Mouse (Mus musculus) embryonic facial prominence, embryonic 12.5 days (tissue): ENCODE results near the gene Iqgap3. TPM values are rescaled to one million over a fixed set of nuclear protein-coding genes. Genes with fewer than 3 reads are reported as not detected.
A peak's percentile ranks its signal among the peaks of the same experiment; 100 is the strongest.

Experiments used
- ATAC-seq: fragments of 200-750 bp; cut with Nextera tagmentation; 2 replicates; pipeline ENCODE4 v1.8.0; 2017; ENCODE audit not compliant: insufficient number of reproducible peaks, insufficient read depth, low FRiP score, low TSS enrichment
- H3K27ac ChIP-seq: fragments of 300-500 bp; sonication (generic); 2 replicates; pipeline ENCODE4 v1.5.1; 2016; ENCODE audit warnings: mild to moderate bottlenecking
- H3K27me3 ChIP-seq: fragments of 300-500 bp; sonication (generic); 2 replicates; pipeline ENCODE4 v1.6.1; 2016; ENCODE audit warnings: mild to moderate bottlenecking, moderate library complexity
- H3K36me3 ChIP-seq: fragments of 300-500 bp; sonication (generic); 2 replicates; pipeline ENCODE4 v1.6.1; 2016; ENCODE audit warnings: mild to moderate bottlenecking
- H3K4me1 ChIP-seq: fragments of 300-500 bp; sonication (generic); 2 replicates; pipeline ENCODE4 v1.6.1; 2016
- H3K4me2 ChIP-seq: fragments of 300-500 bp; sonication (generic); replicated peaks from 2 replicates; pipeline ENCODE4 v1.6.1; 2016; ENCODE audit warnings: mild to moderate bottlenecking, moderate library complexity
- H3K4me3 ChIP-seq: fragments of 300-500 bp; sonication (generic); 2 replicates; pipeline ENCODE4 v1.5.1; 2016; ENCODE audit warnings: mild to moderate bottlenecking
- H3K9ac ChIP-seq: fragments of 300-500 bp; sonication (generic); 2 replicates; pipeline ENCODE4 v1.6.1; 2016; ENCODE audit warnings: mild to moderate bottlenecking, moderate library complexity
- H3K9me3 ChIP-seq: fragments of 300-500 bp; sonication (generic); 2 replicates; pipeline ENCODE4 v1.6.1; 2016; ENCODE audit warnings: mild to moderate bottlenecking, moderate library complexity
- WGBS: fragments of 180-500 bp; shearing (Covaris S2); methylation state at CpG from one replicate; pipeline ENCODE4 v1.1.7; 2016; 5-methylcytosine and 5-hydroxymethylcytosine counted together
- polyA plus RNA-seq: library from polyadenylated mRNA; unstranded; fragments of >200 nt; fragmentation: Nextera tagmentation; extraction: Ambion mirVana; gene quantifications from 2 replicates; pipeline ENCODE4 v1.2.1, GENCODE M21; 2016

Iqgap3 gene
- polyA plus RNA-seq, result 24.4 and 25.8 TPM in 2 replicates

DNA sequence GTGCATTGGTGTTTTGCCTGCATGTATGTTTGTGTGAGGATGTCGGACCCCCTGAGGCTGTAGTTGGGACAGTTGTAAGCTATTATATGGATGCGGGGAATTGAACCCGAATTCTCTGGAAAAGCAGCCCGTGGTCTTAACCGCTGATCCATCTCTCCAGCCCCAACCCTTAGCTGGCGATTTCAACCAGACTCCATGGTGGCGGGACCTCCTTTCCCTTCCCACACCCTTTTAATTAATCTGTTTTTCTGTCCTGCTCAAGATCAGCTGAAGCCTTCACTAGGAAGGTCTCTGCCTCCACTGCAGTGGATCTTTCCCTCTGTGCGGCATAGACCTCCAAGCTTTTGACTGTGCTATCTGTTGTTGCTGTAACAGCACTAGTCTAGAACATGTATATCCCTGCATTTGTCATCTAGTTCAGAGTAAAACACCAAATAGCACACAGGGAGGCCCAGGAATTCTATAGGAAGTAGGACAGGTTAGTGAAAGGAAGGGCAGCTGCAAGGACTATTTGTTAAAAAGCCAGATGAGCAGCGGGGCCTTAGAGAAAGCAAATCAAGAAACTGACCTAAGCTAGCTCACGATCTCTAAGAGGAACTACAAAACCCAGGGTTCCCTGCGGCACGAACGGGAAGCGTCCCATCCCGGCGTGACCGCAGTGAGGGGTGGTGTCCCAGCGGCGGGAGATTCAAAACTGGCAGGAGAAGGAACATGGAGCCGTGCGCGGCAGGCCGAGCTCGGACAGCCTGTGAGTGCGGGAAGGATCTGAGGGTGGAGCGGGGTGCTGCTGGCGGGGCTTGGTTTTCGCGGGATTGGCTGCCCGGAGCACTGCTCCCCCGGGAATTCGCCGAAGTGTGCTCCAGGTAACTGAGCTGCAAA is at the start of gene Iqgap3:
Iqgap3 (plus strand) TSS at position 627 of the 879 bp plus-strand sequence.
- ATAC-seq, result peak; percentile 84
- H3K9ac ChIP-seq, result peak within 1 kb of the TSS; percentile 65
- peak within 1 kb of the TSS; percentile 69 for H3K4me3 ChIP-seq
- no peaks in the 10 kb centered on the region for H3K27me3 ChIP-seq
- H3K9me3 ChIP-seq, result no peaks in the 10 kb centered on the region
- peak within 1 kb of the TSS; percentile 84 for H3K4me2 ChIP-seq
- H3K36me3 ChIP-seq, result peaks cover 8% of the 10 kb centered on the region; the same call in 1 of the 2 replicates
- no peak within 1 kb of the TSS for H3K27ac ChIP-seq
- WGBS, result 20% methylated on average over 33 of the region's 33 CpGs
- H3K4me1 ChIP-seq, result peaks cover 12% of the 10 kb centered on the region

DNA sequence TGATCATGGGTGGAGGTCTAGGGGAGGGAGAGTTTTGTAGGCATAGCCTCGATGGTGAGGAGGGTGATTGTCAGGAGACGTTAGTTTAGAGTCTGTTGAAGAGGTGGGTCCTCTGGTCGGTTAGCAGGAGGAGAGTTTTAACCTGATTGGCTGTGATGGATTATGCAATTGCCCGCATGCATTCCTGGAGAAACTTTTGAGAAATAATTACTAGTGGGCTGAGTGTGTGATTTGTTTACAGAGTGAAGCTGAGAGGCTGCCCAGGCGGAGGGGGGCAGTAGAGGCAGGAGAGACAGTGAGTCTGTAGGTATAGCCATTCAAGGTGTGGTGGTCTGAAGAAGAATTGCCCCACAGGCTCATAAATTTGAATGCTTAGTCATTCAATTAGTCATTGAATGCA is 48.3 kb upstream of the Iqgap3 start:
- ATAC-seq, result no peak
- no peaks in the 10 kb centered on the region for H3K9me3 ChIP-seq
- no peaks in the 10 kb centered on the region for H3K4me1 ChIP-seq
- H3K36me3 ChIP-seq, result no peaks in the 10 kb centered on the region
- no peak overlapping the region for H3K27ac ChIP-seq
- H3K27me3 ChIP-seq, result peaks cover 41% of the 10 kb centered on the region
- no peak overlapping the region for H3K4me2 ChIP-seq
- WGBS, result 64% methylated on average over 5 of the region's 5 CpGs
- no peak overlapping the region for H3K4me3 ChIP-seq
- no peak overlapping the region for H3K9ac ChIP-seq

DNA sequence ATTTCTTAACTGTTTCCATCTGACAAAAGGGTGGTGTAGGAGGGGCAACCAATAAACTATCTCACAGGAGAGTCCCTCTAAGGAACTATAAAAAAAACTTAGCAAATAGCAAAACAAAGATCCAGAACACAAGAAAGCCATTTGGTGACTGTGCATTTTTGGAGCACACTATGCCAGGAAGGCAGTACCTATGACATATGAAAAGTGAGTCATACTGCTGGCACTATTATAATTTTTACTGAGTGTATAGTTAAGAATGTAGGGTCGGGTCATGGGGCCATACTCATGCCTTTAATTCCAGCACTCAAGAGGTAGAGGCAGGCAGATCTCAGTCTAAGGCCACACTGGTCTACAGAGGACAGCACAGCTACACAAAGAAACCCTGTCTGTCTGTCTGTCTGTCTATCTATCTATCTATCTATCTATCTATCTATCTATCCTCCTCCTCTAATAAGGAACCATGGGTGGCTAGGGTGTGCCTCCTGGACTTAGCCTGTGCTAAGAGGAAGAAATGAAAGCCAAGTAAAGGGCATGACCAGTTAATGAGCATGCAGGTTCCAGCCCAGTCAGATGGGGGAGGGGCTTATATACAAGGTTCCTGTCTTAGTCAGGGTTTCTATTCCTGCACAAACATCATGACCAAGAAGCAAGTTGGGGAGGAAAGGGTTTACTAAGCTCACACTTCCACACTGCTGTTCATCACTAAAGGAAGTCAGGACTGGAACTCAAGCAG is 46.0 kb upstream of the Iqgap3 start:
- Histone ChIP-seq H3K4me3 (no peak overlapping the region), H3K4me1 (no peaks in the 10 kb centered on the region), H3K9me3 (no peaks in the 10 kb centered on the region), H3K4me2 (no peak overlapping the region), H3K27me3 (peaks cover 44% of the 10 kb centered on the region), H3K27ac (no peak overlapping the region), H3K9ac (no peak overlapping the region), H3K36me3 (no peaks in the 10 kb centered on the region)
- no peak for ATAC-seq
- 56% methylated on average over 1 of the region's 1 CpGs for WGBS

DNA sequence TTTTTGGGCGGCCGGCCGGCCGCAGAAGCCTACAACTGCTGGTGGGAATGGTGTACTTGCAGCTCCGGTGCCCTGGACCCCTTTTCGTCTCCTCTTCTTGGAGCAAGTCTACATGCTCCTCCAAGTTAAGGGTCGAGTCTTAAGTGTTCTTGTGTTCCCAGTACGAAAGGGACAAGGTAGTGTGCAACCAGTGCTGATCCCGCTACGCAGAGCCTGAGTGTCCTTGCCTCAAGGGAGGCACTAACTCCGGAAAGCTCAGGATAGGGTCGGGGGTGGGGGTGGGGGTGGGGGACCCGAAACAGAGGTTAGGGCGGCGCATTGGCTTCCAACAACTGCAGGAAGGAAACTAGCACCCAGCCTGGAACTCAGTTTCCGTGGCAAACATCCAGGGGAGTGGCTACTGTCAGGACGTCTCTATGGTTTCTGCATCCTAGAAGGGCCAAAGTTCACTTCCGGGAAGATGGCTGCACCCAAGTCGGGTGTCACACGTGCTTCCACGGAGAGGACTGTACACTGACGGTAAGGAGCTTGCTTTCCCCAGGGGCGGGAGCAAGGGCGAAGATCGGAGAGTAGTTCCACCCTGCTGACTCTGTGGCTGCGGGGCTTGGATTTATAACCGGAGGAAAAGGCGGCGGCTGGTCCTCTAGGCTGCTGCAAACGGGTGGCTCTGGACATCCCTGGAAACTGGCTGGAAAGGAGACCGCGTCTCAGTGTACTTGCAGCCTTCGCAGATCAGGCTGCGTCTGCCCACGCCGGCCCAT is 38.9 kb upstream of the Iqgap3 start, which contains the start of gene Gpatch4:
Gpatch4 (plus strand) TSS at position 448 of the 761 bp plus-strand sequence.
- Histone ChIP-seq H3K4me3 (peak within 1 kb of the TSS; percentile 76), H3K36me3 (no peaks in the 10 kb centered on the region), H3K9me3 (no peaks in the 10 kb centered on the region), H3K9ac (peak within 1 kb of the TSS; percentile 54), H3K27ac (0 out of 2 replicates have a peak within 1 kb of the TSS, but pooled peaks have one; percentile 12), H3K4me2 (peak within 1 kb of the TSS; percentile 74), H3K4me1 (peaks cover 3% of the 10 kb centered on the region; the same call in 1 of the 2 replicates), H3K27me3 (0 out of 2 replicates have a peak, but pooled peaks cover 24% of the 10 kb centered on the region)
- peak; percentile 83 for ATAC-seq
- 11% methylated on average over 36 of the region's 36 CpGs for WGBS

DNA sequence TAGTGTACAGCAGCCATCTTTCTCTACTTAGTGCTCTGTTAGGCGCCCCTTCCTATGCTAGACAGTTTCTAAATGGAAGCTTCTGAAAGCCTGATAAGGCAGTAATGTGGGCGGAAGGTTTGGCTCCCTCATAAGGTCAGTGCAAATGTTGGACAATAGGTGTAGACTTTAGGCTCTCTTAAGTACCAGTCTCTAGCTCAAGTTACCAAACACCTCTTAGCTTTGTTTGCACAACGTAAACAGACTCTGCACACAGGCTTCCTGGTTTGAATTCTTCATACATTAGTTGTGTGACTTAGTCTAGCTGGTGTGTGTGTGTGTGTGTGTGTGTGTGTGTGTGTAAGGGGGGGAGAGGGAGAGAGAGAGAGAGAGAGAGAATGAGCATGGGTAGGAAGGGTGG is 32.2 kb upstream of the Iqgap3 start:
- Histone ChIP-seq H3K4me1 (no peaks in the 10 kb centered on the region), H3K27ac (no peak overlapping the region), H3K4me3 (no peak overlapping the region), H3K4me2 (no peak overlapping the region), H3K27me3 (no peaks in the 10 kb centered on the region), H3K36me3 (peaks cover 37% of the 10 kb centered on the region), H3K9me3 (no peaks in the 10 kb centered on the region), H3K9ac (no peak overlapping the region)
- WGBS, result 74% methylated on average over 3 of the region's 3 CpGs
- ATAC-seq, result no peak

DNA sequence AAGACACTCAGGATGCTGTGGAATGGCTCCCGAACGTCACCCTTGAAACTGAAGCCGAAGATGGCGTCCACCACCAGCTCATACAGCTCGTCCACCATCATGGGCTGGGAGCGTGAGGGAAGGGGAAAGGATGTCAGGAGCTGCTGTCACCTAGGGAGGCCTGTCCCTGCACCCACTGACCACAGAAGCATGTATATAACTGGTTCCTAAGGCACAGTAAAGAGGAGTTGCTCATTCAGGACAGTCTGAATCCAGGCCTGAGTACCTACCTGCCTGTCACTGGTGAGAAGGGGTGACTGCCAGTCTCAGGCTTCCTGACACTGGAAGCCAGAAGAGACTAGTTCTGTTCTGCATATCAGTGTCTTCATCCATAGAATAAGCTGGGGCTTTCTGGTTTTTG is 24.7 kb upstream of the Iqgap3 start:
- 84% methylated on average over 6 of the region's 6 CpGs for WGBS
- Histone ChIP-seq H3K4me1 (peaks cover 10% of the 10 kb centered on the region), H3K4me3 (peak overlapping the region; percentile 92; the same call in 1 of the 2 replicates), H3K36me3 (peaks cover 47% of the 10 kb centered on the region), H3K9ac (peak overlapping the region; percentile 90; the same call in 1 of the 2 replicates), H3K9me3 (no peaks in the 10 kb centered on the region), H3K27ac (no peak overlapping the region), H3K4me2 (peak overlapping the region; percentile 84), H3K27me3 (no peaks in the 10 kb centered on the region)
- no peak for ATAC-seq

DNA sequence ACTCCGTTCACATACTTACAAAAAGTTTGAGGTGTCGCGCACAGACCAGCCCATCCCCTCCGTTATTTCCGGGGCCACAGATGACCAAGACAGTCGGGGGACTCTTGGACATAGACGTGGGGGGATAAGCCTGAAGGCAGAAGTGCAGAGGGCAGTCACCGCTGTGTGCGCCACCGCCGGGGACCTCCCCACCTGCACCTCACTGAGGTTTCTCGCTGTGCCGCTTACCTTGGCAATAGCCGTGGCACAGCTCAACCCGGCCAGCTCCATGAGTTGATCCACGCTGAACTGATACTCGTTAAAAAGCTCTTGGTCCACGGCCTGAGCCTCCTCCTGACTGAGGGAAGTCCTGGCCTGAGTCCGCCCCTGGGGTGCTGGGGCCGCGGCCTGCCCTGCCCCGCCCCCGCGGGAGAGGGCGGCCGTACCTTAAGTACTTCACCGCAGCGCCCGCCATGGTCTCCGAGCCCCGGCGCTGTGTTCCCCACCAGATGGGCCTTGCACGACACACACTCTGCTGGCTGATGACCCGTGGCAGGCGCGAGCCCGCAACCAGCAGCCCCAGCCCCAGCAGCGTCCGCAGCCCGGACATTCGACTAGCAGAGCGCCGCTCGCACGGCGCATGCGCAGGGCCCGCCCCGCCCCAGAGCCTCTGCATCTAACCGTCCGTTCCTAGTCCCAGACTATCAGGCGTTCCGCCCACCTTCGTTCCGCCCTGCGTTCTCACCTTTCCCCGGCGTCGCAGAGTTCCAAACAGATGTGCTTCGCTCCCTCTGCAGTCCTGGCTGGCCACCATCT is 23.7 kb upstream of the Iqgap3 start, which contains the start of gene Naxe:
Naxe (minus strand) TSS at position 594 of the 795 bp plus-strand sequence.
- Histone ChIP-seq H3K9me3 (no peaks in the 10 kb centered on the region), H3K9ac (peak within 1 kb of the TSS; percentile 90), H3K36me3 (peaks cover 37% of the 10 kb centered on the region), H3K27me3 (no peaks in the 10 kb centered on the region), H3K4me2 (peak within 1 kb of the TSS; percentile 84), H3K27ac (peak within 1 kb of the TSS; percentile 81), H3K4me1 (peaks cover 10% of the 10 kb centered on the region), H3K4me3 (peak within 1 kb of the TSS; percentile 92)
- peak; percentile 91 for ATAC-seq
- under 1% methylated on average over 60 of the region's 60 CpGs for WGBS

DNA sequence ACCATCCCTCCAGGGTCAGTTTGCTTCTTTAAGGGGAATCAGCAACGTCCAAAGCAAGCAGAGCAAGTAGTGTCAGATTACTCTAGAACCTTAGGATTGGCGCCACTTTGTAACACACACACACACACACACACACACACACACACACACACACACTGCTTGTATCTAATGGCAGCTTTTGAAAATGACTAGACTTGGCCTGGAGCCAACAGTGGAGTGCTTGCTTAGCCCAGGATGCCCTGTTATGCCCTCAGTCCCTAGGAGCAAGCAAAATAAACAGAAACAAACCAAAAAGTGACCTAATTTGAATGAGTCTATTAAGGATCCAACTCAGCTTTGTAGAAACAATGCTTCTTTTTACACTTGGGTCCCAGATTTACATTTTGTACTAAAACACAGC is 13.4 kb upstream of the Iqgap3 start:
- H3K9ac ChIP-seq, result no peak overlapping the region
- WGBS, result 10% methylated on average over 2 of the region's 2 CpGs
- H3K27me3 ChIP-seq, result no peaks in the 10 kb centered on the region
- H3K4me3 ChIP-seq, result no peak overlapping the region
- H3K36me3 ChIP-seq, result no peaks in the 10 kb centered on the region
- H3K27ac ChIP-seq, result no peak overlapping the region
- H3K9me3 ChIP-seq, result no peaks in the 10 kb centered on the region
- no peaks in the 10 kb centered on the region for H3K4me1 ChIP-seq
- no peak for ATAC-seq
- H3K4me2 ChIP-seq, result no peak overlapping the region

DNA sequence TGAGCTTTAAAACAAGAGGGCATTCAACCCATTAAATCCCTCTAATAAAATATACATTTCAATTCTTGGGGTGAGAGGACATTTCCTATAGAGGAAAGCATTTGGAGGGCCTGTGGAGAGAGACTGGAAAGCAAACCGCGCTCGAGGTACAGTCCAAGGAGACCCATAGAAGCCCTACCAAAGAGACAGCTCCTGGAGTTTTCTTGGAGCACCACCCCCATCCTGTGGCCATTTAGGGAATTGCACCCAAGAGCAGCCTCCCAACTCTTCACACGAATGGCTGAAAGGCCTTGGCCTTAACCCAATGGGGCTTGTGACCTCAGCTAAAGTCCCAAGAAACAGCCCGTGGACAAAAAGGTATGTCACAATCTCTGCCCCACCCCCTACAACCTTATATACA is 10.0 kb upstream of the Iqgap3 start:
- 4% methylated on average over 5 of the region's 5 CpGs for WGBS
- H3K36me3 ChIP-seq, result no peaks in the 10 kb centered on the region
- no peak overlapping the region for H3K27ac ChIP-seq
- ATAC-seq, result peak; percentile 44; the same call in 1 of the 2 replicates
- H3K9me3 ChIP-seq, result no peaks in the 10 kb centered on the region
- H3K4me2 ChIP-seq, result no peak overlapping the region
- 0 out of 2 replicates have a peak, but pooled peaks cover 3% of the 10 kb centered on the region for H3K27me3 ChIP-seq
- H3K9ac ChIP-seq, result no peak overlapping the region
- no peak overlapping the region for H3K4me3 ChIP-seq
- no peaks in the 10 kb centered on the region for H3K4me1 ChIP-seq

DNA sequence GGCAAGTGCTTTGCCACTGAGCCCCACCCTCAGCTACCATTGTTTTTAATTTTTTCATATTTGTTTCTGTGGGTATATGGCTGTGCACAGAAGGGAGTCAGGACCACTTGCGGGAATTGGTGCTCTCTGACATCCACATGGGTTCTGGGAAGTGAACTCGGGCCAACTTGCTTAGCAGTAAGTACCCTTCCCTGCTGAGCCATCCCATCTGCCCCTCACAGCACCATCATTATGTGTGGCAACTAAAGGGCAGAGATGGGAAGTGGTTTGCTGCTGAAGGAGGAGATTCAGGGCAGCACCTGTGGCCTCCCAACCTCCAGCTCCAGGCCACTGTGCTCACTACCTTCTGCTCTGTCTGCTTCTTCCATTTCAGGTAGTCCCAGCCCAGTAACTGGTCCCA is 8.1 kb upstream of the Iqgap3 start:
- Histone ChIP-seq H3K4me3 (no peak overlapping the region), H3K4me2 (no peak overlapping the region), H3K27me3 (0 out of 2 replicates have a peak, but pooled peaks cover 3% of the 10 kb centered on the region), H3K4me1 (no peaks in the 10 kb centered on the region), H3K9me3 (no peaks in the 10 kb centered on the region), H3K36me3 (no peaks in the 10 kb centered on the region), H3K9ac (no peak overlapping the region), H3K27ac (no peak overlapping the region)
- WGBS, result 75% methylated on average over 2 of the region's 2 CpGs
- ATAC-seq, result no peak
